Mouse (Mus musculus): ENCODE data around the gene Dnajc17. TPM values are rescaled to one million over a fixed set of nuclear protein-coding genes. Genes with fewer than 3 reads are reported as not detected.

Dnajc17 gene
- total and polyA plus RNA-seq, 3 experiments, result 14.7 to 15.8 TPM; not detected in 1

DNA sequence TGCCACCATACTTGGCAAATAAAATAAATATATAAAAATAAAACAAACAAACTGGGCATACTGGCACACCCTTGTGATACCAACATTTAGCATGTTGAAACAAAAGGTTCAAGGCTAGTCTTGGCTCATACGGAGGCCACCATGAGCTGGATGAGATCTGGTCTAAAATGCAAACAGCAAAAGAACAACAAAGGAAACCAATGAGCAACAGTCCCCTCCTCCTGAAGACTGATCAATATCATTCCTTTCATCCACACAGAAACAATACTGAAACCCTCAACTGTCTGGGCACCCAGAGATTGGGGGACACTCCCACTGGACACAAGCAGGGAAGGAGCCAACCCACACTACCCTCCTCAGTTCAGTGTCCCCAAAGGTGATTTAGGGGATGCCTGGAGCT, 11.1 kb downstream of the Dnajc17 start:
- Histone ChIP-seq H3K27ac (ENCODE audit: control insufficient read depth, low read depth, low read length) (no peak overlapping the region), H3K9ac (ENCODE audit: control insufficient read depth, low read depth, low read length, poor library complexity, severe bottlenecking) (no peak overlapping the region), H3K4me3 (ENCODE audit: control insufficient read depth in 1 of 2, insufficient read depth in 1 of 2, low read depth in 2 of 2, low read length in 2 of 2) (no peak overlapping the region), H3K4me1 (ENCODE audit: control insufficient read depth in 1 of 2, insufficient read depth in 2 of 2, low read length in 2 of 2) (peaks cover 0 to 3% of the 10 kb centered on the region in 2 experiments; a peak in 2 of 4 replicates), H3K79me2 (ENCODE audit: control insufficient read depth, insufficient read depth, low read length, poor library complexity) (no peaks in the 10 kb centered on the region), H3K27me3 (ENCODE audit: control insufficient read depth in 1 of 2, insufficient read depth in 2 of 2, low read length in 2 of 2) (no peaks in the 10 kb centered on the region), H3K36me3 (ENCODE audit: control insufficient read depth in 1 of 2, insufficient read depth in 2 of 2, low read length in 2 of 2) (peaks cover 0 to 3% of the 10 kb centered on the region in 2 experiments; a peak in 1 of 4 replicates), H3K9me3 (replicated peaks; ENCODE audit: insufficient read depth, low read length) (no peaks in the 10 kb centered on the region)
- TF ChIP-seq SIN3A (IDR thresholded peaks at IDR 0.05; ENCODE audit: low read length), result no peak
- TF ChIP-seq CHD2 (IDR thresholded peaks at IDR 0.05; ENCODE audit: low read length), result no peak
- TF ChIP-seq MAX (IDR thresholded peaks at IDR 0.05; ENCODE audit: low read length), result no peak
- TF ChIP-seq NRF1 (IDR thresholded peaks at IDR 0.05; ENCODE audit: insufficient read depth, low read depth, low read length, poor library complexity, severe bottlenecking), result no peak
- no peak for TF ChIP-seq MYC (IDR thresholded peaks at IDR 0.05; ENCODE audit: low read depth, low read length)
- no peak for TF ChIP-seq UBTF (IDR thresholded peaks at IDR 0.05; ENCODE audit: borderline replicate concordance, insufficient read depth, low read depth, low read length)
- no peak for TF ChIP-seq RAD21 (IDR thresholded peaks at IDR 0.05; ENCODE audit: low read depth, low read length)
- no peak for TF ChIP-seq MEF2A (IDR thresholded peaks at IDR 0.05; ENCODE audit: extremely low read depth, insufficient replicate concordance, low read depth, low read length, poor library complexity, severe bottlenecking)
- no peak for TF ChIP-seq POLR2AphosphoS2 (IDR thresholded peaks at IDR 0.05; ENCODE audit: low read length)
- TF ChIP-seq NELFE (IDR thresholded peaks at IDR 0.05; ENCODE audit: low read depth, low read length), result no peak
- no peak for TF ChIP-seq KAT2A (conservative IDR thresholded peaks at IDR 0.05; ENCODE audit: low read depth, low read length)
- no peak for TF ChIP-seq TAL1 (IDR thresholded peaks at IDR 0.05; ENCODE audit: low read length)
- TF ChIP-seq POLR2A (IDR thresholded peaks at IDR 0.05; ENCODE audit: control insufficient read depth in 1 of 2, insufficient read depth in 1 of 2, low read depth in 1 of 2, low read length in 2 of 2, poor library complexity in 1 of 2), result no peak
- TF ChIP-seq USF1 (IDR thresholded peaks at IDR 0.05; ENCODE audit: low read depth, low read length), result no peak
- no peak for TF ChIP-seq ZNF384 (IDR thresholded peaks at IDR 0.05; ENCODE audit: low read depth, low read length)
- TF ChIP-seq MAFK (IDR thresholded peaks at IDR 0.05; ENCODE audit: borderline replicate concordance, low read depth, low read length), result no peak
- no peak for TF ChIP-seq ETS1 (IDR thresholded peaks at IDR 0.05; ENCODE audit: low read depth, low read length)
- no peak for TF ChIP-seq POLR2AphosphoS5 (IDR thresholded peaks at IDR 0.05; ENCODE audit: borderline replicate concordance, low read depth, low read length)
- DNase-seq (ENCODE audit: low read depth, low spot score), result no peak

DNA sequence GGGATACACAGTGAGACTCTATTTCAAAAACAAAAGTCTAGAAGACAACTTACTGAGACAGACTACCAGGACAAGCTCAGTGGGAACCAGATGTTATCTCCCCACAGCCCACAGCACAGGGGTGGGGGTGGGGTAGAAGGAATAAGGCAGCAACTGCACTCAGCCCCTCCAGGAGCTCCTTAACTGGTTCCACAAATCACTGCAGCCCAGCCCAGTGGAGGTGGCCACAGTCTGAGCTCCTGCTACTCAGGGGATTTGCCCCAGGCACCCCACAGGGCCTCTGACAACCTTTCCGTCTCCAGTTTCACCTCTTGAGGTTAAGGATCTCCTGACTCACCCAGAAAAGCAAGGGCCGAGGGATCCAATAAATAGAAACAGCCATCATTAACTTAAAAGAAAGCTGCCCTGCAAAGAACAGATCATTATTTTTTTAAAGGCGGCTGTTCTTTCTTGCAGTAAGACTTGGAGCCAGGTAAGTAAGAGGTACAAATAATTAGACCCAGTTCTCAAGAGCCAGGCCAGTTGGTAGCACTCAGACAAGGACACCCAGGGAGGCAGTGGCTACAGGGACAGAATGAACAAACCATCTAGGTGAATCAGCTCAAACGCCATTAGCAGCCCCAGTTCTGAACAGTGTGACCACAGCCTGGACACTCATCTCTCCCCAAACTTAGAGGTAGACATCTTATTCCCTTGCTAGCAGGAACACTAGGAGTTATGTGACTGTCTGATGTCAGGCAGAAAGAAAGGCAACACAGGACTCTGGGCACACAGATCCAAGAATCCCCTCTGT, 12.1 kb downstream of the Dnajc17 start:
- Histone ChIP-seq H3K79me2 (ENCODE audit: control insufficient read depth, insufficient read depth, low read length, poor library complexity) (no peaks in the 10 kb centered on the region), H3K27ac (ENCODE audit: control insufficient read depth, low read depth, low read length) (no peak overlapping the region), H3K27me3 (ENCODE audit: control insufficient read depth in 1 of 2, insufficient read depth in 2 of 2, low read length in 2 of 2) (no peaks in the 10 kb centered on the region), H3K36me3 (ENCODE audit: control insufficient read depth in 1 of 2, insufficient read depth in 2 of 2, low read length in 2 of 2) (peaks cover 0 to 3% of the 10 kb centered on the region in 2 experiments; a peak in 1 of 4 replicates), H3K9ac (ENCODE audit: control insufficient read depth, low read depth, low read length, poor library complexity, severe bottlenecking) (no peak overlapping the region), H3K9me3 (replicated peaks; ENCODE audit: insufficient read depth, low read length) (no peaks in the 10 kb centered on the region), H3K4me3 (ENCODE audit: control insufficient read depth in 1 of 2, insufficient read depth in 1 of 2, low read depth in 2 of 2, low read length in 2 of 2) (no peak overlapping the region), H3K4me1 (ENCODE audit: control insufficient read depth in 1 of 2, insufficient read depth in 2 of 2, low read length in 2 of 2) (peaks cover 0 to 3% of the 10 kb centered on the region in 2 experiments; a peak in 2 of 4 replicates)
- DNase-seq (ENCODE audit: low read depth, low spot score), result no peak
- 0 out of 2 replicates have a peak, but pooled peaks have one; percentile 34 for TF ChIP-seq GATA1 (IDR thresholded peaks at IDR 0.05; ENCODE audit: low read depth, low read length)
- TF ChIP-seq HCFC1 (IDR thresholded peaks at IDR 0.05; ENCODE audit: low read depth, low read length), result no peak

All from MEL (cell line).